Mouse (Mus musculus): ENCODE measurements at regions not wholly inside any gene's neighbourhood (a gene's known extent, or its start where the extent isn't known, plus 50 kb on each side); places are given as distances from the start of the nearest gene placed in this dataset.

DNA sequence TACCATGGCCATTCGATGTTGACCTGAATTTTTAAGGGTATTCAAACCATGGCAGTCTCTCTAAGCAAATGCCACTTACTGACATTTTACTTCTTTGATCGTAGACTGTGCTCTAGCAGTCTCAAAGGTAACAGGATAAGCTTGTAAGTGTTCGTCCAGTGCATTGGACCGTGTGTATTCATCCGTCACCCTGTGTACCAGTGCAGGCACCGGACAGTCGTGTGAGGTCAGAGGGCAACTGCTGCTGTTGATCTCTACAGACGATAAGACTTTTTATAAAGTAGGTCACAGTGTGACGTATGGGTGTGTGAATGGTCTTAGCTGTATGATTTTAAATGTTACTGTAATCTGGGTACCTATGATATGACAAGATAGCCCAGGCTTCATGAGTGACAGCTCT is 74.5 kb upstream of the Peli2 start:
- no peak overlapping the region for H3K4me2 ChIP-seq (ENCODE audit: low read depth)
- TF ChIP-seq MAX (IDR thresholded peaks at IDR 0.05; ENCODE audit: low read depth), result no peak
- no peak for TF ChIP-seq MYOD1 (IDR thresholded peaks at IDR 0.05; ENCODE audit: control insufficient read depth in 1 of 3, insufficient read length in 2 of 3, low read depth in 2 of 3)
- no peak for TF ChIP-seq REST (IDR thresholded peaks at IDR 0.05; ENCODE audit: insufficient read depth, insufficient read length)
- TF ChIP-seq CEBPB (IDR thresholded peaks at IDR 0.05; ENCODE audit: insufficient read depth, poor library complexity, severe bottlenecking), result no peak
- no peak overlapping the region for H3ac ChIP-seq (ENCODE audit: control insufficient read depth, insufficient read length)
- H3K27me3 ChIP-seq (ENCODE audit: control insufficient read depth, insufficient read depth, insufficient read length), result no peaks in the 10 kb centered on the region
- H3K79me2 ChIP-seq (ENCODE audit: control insufficient read depth, insufficient read depth), result no peaks in the 10 kb centered on the region
- H3K36me3 ChIP-seq (ENCODE audit: control insufficient read depth, insufficient read depth), result no peaks in the 10 kb centered on the region
- no peak overlapping the region for H3K4me3 ChIP-seq

GRCm38 (mm10) chr14:48046831-48047230 is 73.8 kb upstream of the Peli2 start:
- TF ChIP-seq TCF3 (IDR thresholded peaks at IDR 0.05; ENCODE audit: insufficient read length, low read depth) (no peak), CEBPB (IDR thresholded peaks at IDR 0.05; ENCODE audit: insufficient read depth, poor library complexity, severe bottlenecking) (no peak), MYOG (IDR thresholded peaks at IDR 0.05; ENCODE audit: control insufficient read depth in 1 of 3, insufficient read depth in 1 of 3, insufficient read length in 2 of 3, low read depth in 2 of 3) (no peak), POLR2AphosphoS2 (IDR thresholded peaks at IDR 0.05; ENCODE audit: insufficient read length, low read depth) (no peak), POLR2A (IDR thresholded peaks at IDR 0.05; ENCODE audit: insufficient read length, low read depth) (no peak), E2F4 (IDR thresholded peaks at IDR 0.05; ENCODE audit: insufficient read depth) (no peak), SRF (IDR thresholded peaks at IDR 0.05; ENCODE audit: control insufficient read depth, insufficient read length, low read depth) (no peak), REST (IDR thresholded peaks at IDR 0.05; ENCODE audit: insufficient read depth, insufficient read length) (no peak), USF1 (IDR thresholded peaks at IDR 0.05; ENCODE audit: low read depth) (no peak), MAX (IDR thresholded peaks at IDR 0.05; ENCODE audit: low read depth) (no peak), MYOD1 (IDR thresholded peaks at IDR 0.05; ENCODE audit: control insufficient read depth in 1 of 3, insufficient read length in 2 of 3, low read depth in 2 of 3) (no peak), TCF12 (IDR thresholded peaks at IDR 0.05; ENCODE audit: insufficient read depth, poor library complexity, severe bottlenecking) (no peak)
- Histone ChIP-seq H3ac (ENCODE audit: control insufficient read depth, insufficient read length) (no peak overlapping the region), H3K27me3 (ENCODE audit: control insufficient read depth, insufficient read depth, insufficient read length) (no peaks in the 10 kb centered on the region), H3K4me2 (ENCODE audit: low read depth) (no peak overlapping the region), H3K4me3 (no peak overlapping the region), H3K79me2 (ENCODE audit: control insufficient read depth, insufficient read depth) (no peaks in the 10 kb centered on the region), H3K36me3 (ENCODE audit: control insufficient read depth, insufficient read depth) (no peaks in the 10 kb centered on the region)

GRCm38 (mm10) chr14:48049698-48050459 is 70.7 kb upstream of the Peli2 start:
- TF ChIP-seq MYOD1 (IDR thresholded peaks at IDR 0.05; ENCODE audit: control insufficient read depth in 1 of 3, insufficient read length in 2 of 3, low read depth in 2 of 3) (peak in 1 of 3 experiments; percentile 20), TCF12 (IDR thresholded peaks at IDR 0.05; ENCODE audit: insufficient read depth, poor library complexity, severe bottlenecking) (no peak)
- Histone ChIP-seq H3K4me2 (ENCODE audit: low read depth) (no peak overlapping the region), H3ac (ENCODE audit: control insufficient read depth, insufficient read length) (no peak overlapping the region)

GRCm38 (mm10) chr14:48050460-48050760 is 70.2 kb upstream of the Peli2 start:
- no peaks in the 10 kb centered on the region for H3K27me3 ChIP-seq (ENCODE audit: control insufficient read depth, insufficient read depth, insufficient read length)
- no peak overlapping the region for H3ac ChIP-seq (ENCODE audit: control insufficient read depth, insufficient read length)
- H3K4me2 ChIP-seq (ENCODE audit: low read depth), result no peak overlapping the region
- TF ChIP-seq POLR2AphosphoS2 (IDR thresholded peaks at IDR 0.05; ENCODE audit: insufficient read length, low read depth) (no peak), TCF3 (IDR thresholded peaks at IDR 0.05; ENCODE audit: insufficient read length, low read depth) (no peak), POLR2A (IDR thresholded peaks at IDR 0.05; ENCODE audit: insufficient read length, low read depth) (no peak), USF1 (IDR thresholded peaks at IDR 0.05; ENCODE audit: low read depth) (no peak), MAX (IDR thresholded peaks at IDR 0.05; ENCODE audit: low read depth) (no peak), E2F4 (IDR thresholded peaks at IDR 0.05; ENCODE audit: insufficient read depth) (no peak), TCF12 (IDR thresholded peaks at IDR 0.05; ENCODE audit: insufficient read depth, poor library complexity, severe bottlenecking) (no peak), MYOD1 (IDR thresholded peaks at IDR 0.05; ENCODE audit: control insufficient read depth in 1 of 3, insufficient read length in 2 of 3, low read depth in 2 of 3) (no peak), MYOG (IDR thresholded peaks at IDR 0.05; ENCODE audit: control insufficient read depth in 1 of 3, insufficient read depth in 1 of 3, insufficient read length in 2 of 3, low read depth in 2 of 3) (no peak), CEBPB (IDR thresholded peaks at IDR 0.05; ENCODE audit: insufficient read depth, poor library complexity, severe bottlenecking) (no peak), SRF (IDR thresholded peaks at IDR 0.05; ENCODE audit: control insufficient read depth, insufficient read length, low read depth) (no peak), REST (IDR thresholded peaks at IDR 0.05; ENCODE audit: insufficient read depth, insufficient read length) (no peak)
- no peak overlapping the region for H3K4me3 ChIP-seq
- H3K79me2 ChIP-seq (ENCODE audit: control insufficient read depth, insufficient read depth), result no peaks in the 10 kb centered on the region
- H3K36me3 ChIP-seq (ENCODE audit: control insufficient read depth, insufficient read depth), result no peaks in the 10 kb centered on the region

More at GRCm38 (mm10) chr14:48049698-48050459, 70.7 kb upstream of the Peli2 start:
- Histone ChIP-seq H3K4me3 (no peak overlapping the region), H3K27me3 (ENCODE audit: control insufficient read depth, insufficient read depth, insufficient read length) (no peaks in the 10 kb centered on the region), H3K79me2 (ENCODE audit: control insufficient read depth, insufficient read depth) (no peaks in the 10 kb centered on the region), H3K36me3 (ENCODE audit: control insufficient read depth, insufficient read depth) (no peaks in the 10 kb centered on the region)

DNA sequence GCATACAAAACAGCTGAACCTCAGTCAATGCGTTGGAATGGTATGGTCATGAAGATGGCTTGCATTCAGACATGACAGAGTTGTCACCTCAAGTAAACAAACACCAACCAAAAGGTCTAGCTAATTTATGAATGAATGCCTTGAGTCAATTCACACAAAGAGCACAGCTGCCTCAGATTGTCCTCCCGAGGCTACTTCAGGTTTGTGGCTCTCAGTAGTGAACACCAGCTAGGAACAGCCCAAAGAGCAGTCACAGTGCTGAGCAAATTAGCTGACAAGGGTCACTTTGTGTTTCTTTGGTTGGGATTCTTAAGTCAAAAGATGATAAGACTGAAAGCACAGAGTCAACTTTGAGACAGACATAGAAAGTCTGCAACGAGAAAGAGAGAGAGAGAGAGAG is 68.7 kb upstream of the Peli2 start:
- no peak for TF ChIP-seq TCF3 (IDR thresholded peaks at IDR 0.05; ENCODE audit: insufficient read length, low read depth)
- TF ChIP-seq MYOG (IDR thresholded peaks at IDR 0.05; ENCODE audit: control insufficient read depth in 1 of 3, insufficient read depth in 1 of 3, insufficient read length in 2 of 3, low read depth in 2 of 3), result no peak
- no peak for TF ChIP-seq POLR2A (IDR thresholded peaks at IDR 0.05; ENCODE audit: insufficient read length, low read depth)
- no peak for TF ChIP-seq SRF (IDR thresholded peaks at IDR 0.05; ENCODE audit: control insufficient read depth, insufficient read length, low read depth)
- no peak for TF ChIP-seq USF1 (IDR thresholded peaks at IDR 0.05; ENCODE audit: low read depth)
- TF ChIP-seq CEBPB (IDR thresholded peaks at IDR 0.05; ENCODE audit: insufficient read depth, poor library complexity, severe bottlenecking), result no peak
- TF ChIP-seq TCF12 (IDR thresholded peaks at IDR 0.05; ENCODE audit: insufficient read depth, poor library complexity, severe bottlenecking), result no peak
- TF ChIP-seq POLR2AphosphoS2 (IDR thresholded peaks at IDR 0.05; ENCODE audit: insufficient read length, low read depth), result no peak
- TF ChIP-seq MYOD1 (IDR thresholded peaks at IDR 0.05; ENCODE audit: control insufficient read depth in 1 of 3, insufficient read length in 2 of 3, low read depth in 2 of 3), result no peak
- no peak for TF ChIP-seq E2F4 (IDR thresholded peaks at IDR 0.05; ENCODE audit: insufficient read depth)
- TF ChIP-seq MAX (IDR thresholded peaks at IDR 0.05; ENCODE audit: low read depth), result no peak
- TF ChIP-seq REST (IDR thresholded peaks at IDR 0.05; ENCODE audit: insufficient read depth, insufficient read length), result no peak
- Histone ChIP-seq H3ac (ENCODE audit: control insufficient read depth, insufficient read length) (no peak overlapping the region), H3K79me2 (ENCODE audit: control insufficient read depth, insufficient read depth) (no peaks in the 10 kb centered on the region), H3K4me3 (no peak overlapping the region), H3K4me2 (ENCODE audit: low read depth) (no peak overlapping the region), H3K27me3 (ENCODE audit: control insufficient read depth, insufficient read depth, insufficient read length) (no peaks in the 10 kb centered on the region), H3K36me3 (ENCODE audit: control insufficient read depth, insufficient read depth) (no peaks in the 10 kb centered on the region)

Data from myocyte (in vitro differentiated cells).